Mouse (Mus musculus) right cerebral cortex, adult 18-20 months (tissue): ENCODE measurements around the gene Cryaa.
"Not testable (repeated sequence)": the region's sequence is repeated elsewhere in the genome, so short reads cannot be mapped to it uniquely, and the experiment has no call there.

Experiments used
- DNase-seq: peaks from one replicate; pipeline ENCODE4 v3.0.0; 2022; ENCODE audit warnings: mixed read lengths

The Cryaa gene

DNA sequence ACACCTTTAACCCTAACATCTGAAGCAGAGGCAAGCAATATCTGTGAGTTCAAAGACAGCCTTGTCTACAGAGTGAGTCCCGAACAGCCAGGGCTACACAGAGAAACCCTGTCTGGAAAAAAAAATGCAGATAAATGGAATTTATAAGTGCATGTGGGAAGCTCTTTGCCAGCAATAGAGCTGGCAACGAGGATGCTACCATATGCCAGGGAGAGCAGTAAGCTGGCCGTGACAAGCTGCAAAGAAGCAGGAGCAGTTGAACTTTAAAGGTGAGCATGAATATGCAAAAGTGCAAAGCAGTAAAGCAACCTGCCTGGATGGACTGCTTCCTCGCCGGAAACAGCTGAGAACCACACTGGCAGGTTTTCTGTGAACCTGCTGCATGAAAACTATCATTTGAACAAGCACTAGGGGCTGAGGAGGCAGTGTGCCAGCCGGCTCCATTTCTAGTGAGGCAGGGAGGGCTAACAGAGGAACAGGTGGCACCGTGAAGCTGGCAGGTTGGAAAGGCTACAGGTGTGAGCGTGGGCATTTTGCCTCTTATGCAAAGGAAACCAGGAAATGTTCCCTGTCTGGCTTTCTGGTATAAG lies 16.9 kb upstream of the Cryaa start:
- peak; percentile 66 for DNase-seq

DNA sequence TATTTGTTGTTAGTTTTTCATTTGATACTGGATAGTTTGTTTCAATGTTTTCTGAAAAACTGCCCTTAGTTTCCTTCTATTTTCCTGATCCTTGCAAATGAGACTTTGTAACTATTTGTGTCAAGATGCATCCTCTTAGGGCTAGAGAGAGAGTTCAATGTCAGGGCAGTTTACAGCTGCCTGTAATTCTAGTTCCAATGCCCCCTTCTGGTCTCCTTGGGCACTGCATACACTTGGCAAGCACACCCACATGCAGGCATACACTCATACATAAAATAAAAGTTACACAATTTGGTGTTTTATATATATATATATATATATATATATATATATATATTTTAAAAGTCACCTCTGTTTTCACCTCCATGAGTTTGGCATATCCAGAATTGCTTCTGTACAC lies 14.8 kb upstream of the Cryaa start:
- DNase-seq, result no peak

DNA sequence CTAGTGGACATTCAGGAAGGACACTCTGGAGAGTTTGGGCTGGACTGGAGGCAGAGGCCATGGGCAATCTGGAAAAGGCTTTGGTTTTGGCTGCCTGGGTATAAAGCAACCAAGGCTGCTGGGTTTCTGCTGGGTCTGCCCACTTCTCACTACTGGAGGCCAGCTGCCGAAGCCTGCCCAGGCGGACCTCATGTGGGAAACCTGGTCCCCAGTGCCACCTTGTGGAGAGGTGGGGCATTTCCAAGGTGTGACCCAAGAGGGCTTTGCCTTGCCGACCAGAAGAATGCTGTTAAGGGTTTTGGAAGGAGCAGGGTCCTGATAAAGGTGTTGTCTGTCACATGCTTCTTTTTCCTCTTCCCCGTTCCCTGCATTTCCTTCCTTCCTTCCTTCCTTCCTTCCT lies 12.8 kb upstream of the Cryaa start:
- peak; percentile 74 for DNase-seq

DNA sequence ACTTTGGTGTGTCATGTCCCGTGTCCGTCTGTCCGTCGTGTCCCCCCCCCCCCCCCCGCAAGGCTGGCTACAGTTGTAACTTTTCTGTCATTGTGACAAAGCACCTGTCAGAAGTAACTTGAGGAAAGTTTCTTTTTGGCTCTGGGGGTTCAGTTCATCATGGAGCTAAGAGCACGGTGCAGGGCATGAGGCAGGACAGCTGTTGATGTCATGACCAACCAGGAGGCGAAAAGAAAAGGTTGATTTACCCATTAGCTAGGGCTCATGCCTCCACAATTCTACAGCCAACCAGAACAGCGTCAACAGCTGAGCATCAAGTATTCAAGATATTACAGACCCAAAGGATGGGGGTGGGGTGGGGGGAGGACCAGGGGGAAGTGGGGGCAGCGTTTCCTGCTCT lies 9.3 kb upstream of the Cryaa start:
- no peak for DNase-seq

DNA sequence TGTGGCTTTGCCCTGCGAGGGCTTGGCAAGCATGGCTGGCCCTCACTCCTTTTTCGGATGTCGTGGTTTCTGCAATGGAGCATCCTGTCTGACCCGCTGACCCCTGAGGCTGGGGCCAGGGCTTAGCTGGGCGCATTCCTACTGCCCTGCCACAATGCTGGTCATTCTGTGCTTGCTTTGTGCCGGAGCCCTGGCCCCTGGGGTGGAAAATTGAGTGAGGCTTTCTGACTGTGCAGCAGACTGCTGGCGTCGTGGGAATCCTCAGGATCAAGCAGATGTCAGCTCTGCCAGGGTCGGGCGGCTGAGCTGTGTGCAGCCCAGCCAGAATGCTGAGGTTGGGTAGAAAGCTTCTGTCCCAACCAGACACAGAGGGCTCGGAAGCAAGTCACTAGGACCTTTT lies 7.4 kb upstream of the Cryaa start:
- no peak for DNase-seq

DNA sequence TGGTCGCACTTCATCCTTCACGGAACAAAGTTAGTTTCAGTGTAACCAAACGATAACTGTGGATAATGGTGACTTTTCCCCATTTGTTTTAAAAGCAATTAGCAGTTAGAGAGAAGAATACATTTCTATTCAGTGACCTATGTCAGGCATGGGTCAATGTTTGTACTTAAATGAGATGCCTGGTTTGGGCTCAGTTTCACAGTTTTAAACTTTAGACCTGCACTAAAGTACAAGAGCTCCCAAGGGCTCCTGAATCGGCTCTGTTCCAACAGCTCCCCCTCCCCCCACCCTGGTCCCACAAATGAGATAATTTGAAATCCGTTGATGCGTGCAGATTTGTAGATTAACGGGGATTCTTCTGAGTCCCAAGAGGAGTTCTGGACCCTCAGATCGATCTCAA lies 5.9 kb upstream of the Cryaa start:
- DNase-seq, result no peak

DNA sequence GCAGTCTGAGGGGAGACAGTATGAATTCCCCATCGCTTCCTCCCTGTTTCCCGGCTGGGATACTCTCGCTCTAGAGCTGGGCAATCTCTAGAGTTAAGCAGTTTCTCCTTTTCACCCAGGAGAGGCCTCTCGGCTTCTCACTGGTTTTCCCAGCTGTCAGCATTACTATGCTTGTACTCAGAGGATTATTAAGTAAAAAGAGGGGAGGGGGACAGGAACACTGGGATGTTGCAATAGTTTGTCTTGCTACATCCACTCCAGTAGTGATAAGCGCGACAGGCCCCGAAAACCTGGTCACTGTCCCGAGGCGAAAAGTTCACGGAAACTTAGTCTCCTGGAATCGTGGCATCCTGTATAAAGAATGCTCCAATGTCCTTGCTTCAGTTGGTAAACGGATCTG lies 5.3 kb upstream of the Cryaa start:
- no peak for DNase-seq

DNA sequence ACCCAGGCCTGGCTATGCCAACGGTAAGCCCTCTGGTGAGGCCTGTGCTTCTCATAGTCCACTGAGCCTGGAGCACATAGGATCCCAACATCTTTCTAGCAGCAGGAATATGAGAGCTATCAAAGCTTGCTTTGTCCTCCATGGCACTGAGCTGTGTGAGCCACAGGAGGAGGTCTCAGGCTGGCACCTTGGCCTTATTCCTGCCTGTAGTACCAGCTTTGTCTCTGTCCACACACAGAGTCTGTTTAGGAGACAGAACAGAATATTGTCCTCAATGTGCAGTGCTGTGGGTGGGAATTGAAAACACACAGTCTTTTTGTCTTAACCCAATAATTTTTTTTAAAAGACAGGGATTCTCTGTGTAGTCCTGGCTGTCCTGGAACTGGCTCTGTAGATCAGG lies 3.2 kb upstream of the Cryaa start:
- DNase-seq, result peak; percentile 43

DNA sequence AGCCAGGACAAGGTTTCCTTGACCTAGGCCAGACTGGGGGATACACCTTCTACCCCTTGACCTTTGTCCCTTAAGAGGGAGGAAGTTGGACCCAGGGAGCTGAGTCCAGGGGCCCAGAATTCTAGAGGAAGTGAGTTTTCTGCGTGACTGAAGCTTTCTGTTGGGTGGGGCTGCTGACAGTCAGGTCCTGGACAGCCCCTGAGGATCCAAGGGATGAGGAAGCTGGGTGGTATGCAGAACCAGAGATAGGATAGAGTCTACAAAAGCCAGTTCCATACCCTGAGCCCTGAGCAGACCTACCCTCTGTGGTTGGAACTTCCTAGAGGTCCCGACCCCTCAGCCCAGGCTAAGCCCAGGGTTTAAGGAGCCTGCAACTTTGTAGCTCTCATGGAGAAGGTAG lies 2.8 kb downstream of the Cryaa start:
- no peak for DNase-seq

DNA sequence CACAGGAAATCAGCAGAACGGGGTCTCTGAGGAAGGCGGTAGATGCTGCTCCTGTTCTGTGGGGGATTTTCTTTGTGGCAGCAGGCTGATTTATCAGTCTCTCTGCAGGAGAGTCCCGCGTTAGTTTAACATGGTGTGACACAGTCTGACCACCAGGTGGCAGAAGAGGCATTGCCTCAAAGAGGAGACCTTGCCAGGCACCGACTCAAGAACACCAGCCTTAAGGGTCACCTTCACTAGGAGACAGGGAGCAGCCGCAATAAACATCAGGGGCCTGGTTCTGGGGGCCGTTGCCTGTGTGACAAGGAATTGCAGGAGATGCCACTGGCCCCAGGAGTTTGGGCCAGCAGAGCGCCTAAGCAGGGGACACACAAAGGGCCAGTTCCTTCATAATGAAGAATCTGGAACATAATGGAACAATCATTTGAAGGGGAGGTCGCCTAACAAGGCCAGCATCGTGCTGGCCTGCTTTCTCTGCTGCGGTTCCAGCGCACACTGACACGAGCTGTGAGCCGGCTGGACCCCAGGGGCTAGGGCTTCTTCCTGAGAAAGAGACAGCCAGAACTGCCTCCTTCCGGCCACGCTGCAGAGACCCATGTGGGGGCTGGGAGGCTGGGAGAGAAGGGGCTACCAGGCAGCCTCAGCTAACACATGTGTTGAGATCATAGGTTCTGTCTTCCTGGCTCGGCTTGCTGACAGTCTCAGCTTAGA lies 8.1 kb downstream of the Cryaa start:
- peak; percentile 80 for DNase-seq

DNA sequence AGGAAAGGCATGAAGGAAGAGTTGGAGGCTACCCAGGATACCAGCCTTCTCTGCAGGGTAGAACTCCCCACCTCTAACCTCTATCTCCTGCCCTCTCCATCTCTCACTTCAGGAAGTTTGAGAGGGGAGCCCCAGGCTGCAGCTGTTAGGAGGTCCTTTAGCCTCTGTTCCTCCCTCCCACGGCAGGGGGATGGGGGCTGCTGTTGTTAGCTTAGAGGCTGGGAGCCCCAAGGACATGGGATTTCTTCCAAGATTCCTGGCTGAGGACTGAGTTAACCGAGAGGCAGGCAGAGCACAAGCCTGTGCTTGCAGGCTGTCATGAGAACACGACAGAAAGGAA lies 8.6 kb downstream of the Cryaa start:
- no peak for DNase-seq

DNA sequence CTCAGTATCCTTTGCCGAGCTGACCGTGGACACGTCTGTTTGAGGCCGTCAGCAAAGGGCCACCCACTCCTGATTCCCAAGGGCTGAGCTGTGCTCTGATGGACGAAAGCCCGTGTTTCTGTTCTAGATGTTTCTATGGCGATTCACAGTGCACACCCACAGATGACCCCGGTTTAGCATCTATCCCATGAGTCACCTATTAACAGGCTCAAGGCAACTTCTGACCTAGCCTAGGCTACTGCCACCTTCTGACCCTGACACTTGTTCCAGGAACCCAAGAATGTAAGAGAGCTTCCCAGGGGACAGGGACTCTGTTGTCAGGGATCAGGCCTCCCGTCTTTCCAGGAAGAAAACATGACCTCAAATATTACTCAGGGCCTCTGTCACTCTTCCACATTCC lies 10.5 kb downstream of the Cryaa start:
- no peak for DNase-seq

DNA sequence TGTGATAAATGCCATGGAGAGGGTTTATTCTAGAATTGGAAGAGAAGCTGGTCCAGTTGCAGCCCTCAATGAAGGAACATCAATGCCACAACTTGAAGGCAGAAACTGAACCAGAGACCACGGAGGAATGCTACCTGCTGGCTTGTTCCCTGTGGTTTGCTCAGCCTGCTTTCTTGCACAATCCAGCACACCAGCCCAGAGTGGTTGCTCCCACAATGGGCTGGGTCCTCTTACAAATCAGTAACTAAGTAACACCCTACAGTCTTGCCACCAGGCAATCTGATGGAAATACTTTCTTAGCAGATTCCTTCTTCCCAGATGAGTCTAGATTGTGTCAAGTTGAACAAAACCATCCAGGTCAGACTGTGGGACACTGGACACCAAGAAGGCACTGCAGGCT lies 12.0 kb downstream of the Cryaa start:
- DNase-seq, result no peak

DNA sequence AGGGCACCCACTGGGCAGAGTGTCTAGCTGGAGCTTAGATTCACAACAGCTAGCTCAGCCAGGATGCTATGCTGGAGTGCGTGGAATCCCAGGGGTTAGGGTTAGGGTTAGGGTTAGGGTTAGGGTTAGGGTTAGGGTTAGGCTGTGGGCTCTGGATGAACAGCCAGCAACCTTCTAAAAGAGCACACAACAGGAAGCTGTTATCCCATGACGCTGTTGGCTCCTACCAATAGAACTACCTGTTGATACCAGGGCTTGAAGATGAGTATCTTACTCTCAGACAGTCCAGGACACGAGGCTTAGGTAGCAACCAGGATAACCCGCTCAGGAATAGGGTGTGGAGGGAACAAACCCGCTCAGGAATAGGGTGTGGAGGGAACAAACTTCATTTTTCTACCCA lies 15.3 kb downstream of the Cryaa start:
- no peak for DNase-seq

DNA sequence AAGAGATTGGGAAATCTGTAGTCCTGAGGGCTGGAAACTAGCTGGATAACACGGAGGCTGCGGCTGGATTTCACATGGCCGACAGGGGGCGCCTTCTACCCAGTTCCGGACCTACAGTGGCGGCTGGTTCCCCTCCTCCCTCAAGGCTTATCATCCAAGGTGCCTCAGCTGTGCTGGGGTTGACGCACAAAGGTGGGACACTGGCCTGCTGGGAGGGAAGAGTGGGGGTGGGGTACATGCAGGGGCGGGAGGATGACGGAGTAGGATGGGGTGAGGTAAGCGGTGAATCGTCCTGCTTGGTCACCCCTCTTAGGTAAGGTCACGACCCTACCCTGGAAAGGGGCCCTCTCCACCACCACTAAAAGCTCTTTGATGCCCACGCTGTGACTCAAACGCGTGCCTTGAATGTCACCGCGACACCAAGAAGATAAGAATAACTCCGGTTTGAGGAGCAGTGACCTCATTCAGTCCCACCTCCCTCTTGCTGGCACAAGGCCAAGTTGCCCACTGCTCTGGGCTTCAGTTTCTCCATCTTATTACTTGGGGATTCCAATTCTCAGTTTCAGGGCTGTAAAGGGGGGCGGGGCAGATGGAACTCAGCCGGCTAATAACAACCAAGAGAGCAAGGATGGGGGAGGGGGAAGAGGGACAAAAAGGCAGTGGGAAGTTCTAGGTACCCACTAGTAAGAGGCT lies 15.9 kb downstream of the Cryaa start:
- DNase-seq, result peak; percentile 71

DNA sequence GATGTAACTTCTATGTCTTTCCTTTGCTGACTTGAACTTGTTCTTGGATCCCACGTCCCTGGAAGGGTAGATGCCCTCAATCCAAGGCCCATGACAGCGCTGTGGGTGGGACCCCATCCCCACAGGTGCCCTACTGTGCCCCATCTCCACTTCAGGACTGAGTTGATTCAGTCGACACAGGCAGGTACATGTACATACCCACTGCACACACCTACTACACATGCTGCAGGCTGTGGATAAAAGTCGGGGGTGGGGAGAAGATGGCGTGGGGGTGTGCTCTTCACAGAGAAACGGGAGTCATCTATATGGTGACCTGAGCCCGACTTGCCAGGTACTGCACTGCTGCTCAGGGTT lies 16.4 kb downstream of the Cryaa start:
- DNase-seq, result no peak

DNA sequence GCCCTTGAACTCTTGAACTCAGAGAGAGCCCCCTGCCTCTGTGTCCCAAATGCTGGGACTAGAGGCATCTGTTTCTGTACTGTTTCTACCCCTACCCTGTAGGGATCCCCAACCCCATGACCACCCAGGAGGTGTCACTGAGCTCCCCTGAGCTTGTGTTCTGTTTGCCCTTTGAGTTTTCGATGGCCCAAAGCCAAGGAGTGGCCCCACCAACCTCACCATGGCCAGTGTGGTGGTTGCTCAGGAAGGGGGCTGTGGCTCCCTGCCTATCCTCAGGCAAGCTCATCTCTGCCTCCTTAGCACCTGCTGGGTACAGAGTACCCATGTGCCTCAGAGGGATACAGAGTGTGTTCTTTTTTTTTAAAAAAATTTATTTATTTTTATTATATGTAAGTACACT lies 17.3 kb downstream of the Cryaa start:
- no peak for DNase-seq

DNA sequence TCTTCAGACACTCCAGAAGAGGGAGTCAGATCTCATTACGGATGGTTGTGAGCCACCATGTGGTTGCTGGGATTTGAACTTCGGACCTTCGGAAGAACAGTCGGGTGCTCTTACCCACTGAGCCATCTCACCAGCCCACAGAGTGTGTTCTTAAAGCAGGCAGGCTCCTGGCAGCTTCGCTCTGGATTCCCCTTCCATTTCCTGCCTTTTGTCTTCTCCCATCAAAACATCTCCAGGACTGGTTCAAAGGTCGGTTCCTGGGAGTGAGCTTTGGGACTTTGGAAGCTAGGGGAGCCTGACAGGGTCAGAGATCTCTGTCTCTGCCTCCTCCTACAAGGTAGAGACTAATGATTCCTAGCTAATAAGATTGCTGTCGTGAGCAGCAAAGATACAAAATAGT lies 17.7 kb downstream of the Cryaa start:
- DNase-seq, result not testable (repeated sequence)

DNA sequence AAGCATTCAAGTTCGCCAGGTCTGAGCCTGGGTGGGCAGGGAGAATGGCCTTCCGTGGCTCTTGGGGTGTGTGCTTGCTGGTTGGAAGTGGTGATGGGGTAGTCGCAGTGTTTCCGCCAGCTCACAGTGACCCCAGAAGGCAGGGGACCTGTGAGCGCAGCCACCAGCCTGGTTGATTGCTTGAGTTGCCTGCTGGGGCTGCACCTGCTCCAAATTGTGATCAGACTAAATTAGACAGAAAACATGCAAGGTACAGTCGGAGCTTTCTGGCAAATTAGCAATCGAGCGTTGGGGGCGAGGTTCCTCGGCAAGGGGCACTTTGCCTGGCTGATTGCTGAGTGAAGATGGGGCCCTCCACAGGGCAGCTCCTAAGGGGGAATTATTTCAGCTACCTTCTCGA lies 20.7 kb downstream of the Cryaa start:
- DNase-seq, result no peak

DNA sequence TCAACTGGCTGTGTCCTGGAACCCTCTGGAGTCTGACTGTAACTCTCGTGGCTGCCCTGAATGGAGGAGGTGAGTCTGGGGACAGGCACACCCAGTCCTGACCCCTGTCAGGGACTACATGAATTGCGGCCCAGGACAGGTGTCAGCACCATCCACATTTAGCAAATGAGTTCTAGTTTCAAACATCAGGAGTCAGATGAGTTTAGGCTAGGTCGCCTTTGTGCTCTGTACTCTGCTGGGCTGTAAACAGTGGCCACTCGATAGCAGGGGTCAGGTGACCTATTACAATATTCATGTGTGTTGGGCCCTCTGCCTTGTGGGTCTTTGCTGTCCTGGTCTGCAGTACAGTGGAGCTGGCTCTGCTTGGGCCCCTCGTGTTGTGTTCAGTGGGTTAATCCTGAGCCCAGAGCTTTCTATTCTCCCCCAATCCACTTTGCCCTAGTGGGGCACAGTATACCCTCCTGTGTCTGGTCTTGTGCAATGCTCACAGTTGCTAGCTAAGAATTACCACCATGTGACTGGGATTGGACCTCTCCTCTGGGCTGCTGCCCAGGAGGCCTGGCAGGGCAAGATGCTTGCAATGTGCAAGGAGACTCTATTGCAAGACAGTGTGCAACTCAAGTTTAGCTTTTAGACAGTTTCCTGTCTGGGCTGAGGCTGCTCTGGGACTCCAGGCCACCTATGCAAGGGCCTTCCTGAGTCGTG lies 25.8 kb downstream of the Cryaa start:
- DNase-seq, result no peak

DNA sequence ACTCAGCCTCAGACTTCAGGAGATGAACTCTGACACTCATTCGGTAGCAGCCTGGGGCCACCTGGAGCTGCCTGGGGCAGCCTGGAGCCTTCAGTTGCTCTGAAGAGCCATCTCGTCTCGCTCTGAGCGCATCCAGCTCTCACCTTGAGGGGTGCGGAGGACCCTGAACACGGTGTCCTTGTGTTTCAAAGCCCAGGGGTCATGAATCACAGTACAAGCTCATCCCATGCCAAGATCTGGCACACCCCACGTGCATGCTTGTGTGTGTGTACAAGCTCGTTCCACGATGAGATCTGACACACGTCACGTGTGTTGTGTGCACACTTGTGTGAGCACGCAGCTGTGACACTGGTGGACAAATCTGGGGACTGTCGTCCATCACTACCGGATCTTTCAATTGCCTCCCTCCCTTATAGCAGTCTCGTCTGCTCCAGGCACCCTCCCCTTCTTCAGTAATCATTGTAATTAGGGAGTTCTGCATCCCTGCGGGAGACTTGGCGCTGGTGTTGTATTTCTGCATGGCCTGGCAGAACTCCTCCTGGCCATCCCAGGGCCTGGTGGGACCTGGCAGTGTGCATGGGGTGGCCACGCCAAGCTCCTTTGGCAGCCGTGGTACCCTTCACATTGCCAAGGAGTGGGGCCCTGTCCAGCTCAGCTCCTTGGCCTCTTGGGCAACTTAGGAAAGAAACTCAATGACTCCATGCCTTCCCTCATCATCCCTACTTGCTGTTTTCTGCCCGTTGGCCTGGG lies 27.8 kb downstream of the Cryaa start:
- peak; percentile 31 for DNase-seq

DNA sequence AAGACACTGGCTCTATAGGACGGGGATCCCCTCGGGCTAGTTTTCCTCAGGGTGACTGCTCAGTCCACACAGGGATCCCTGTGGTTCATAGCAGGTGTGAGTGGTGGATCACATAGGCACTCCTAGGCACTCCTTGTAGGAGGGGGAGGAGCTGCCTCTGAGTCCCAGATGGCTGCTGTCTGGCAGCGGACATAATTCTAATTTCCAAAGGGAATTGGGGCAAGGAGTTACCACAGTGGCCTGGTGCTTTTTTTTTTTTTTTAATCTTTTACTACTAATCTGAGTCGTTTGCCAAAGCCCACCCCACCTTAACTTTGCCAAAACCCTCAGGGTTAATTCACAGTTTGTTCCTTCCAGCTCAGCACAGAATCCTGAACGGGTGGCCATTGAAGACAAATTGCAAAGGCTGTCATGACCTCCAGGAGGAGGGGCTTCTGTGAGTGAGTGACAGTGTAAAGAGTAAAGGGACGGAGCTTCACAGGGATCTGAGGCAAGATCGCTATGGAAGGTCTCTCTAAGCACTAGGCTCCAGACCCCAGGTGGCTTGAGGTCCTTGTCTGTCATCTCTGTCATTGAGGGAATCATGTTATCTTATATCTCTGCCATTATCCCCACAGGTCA lies 31.6 kb downstream of the Cryaa start:
- no peak for DNase-seq

DNA sequence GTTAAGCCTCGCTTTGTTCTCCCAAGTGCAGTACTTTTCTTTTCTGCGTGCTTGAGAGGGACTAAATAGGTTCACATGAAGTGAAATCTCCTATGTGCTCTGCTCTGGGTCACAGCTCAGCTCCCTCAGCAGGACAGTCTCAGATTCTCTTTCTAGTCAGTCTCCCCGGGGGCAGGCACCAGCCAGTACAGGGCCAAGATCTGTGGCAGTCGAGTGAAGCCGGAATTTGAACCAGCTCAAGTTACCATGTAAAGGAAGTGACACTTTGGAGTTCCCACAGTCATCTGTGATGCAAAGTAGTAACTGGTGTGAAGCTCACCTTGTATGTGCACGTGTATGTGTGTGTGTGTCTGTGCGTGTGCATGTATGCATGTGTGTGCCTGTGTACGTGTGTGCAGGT lies 32.8 kb downstream of the Cryaa start:
- DNase-seq, result no peak
